Mouse (Mus musculus) MEL (cell line): ENCODE data around the gene Nelfb. TPM values are rescaled to one million over a fixed set of nuclear protein-coding genes. Genes with fewer than 3 reads are reported as not detected.

Experiments
- DNase-seq: peaks from one replicate; pipeline ENCODE4 v3.0.0; 2011; ENCODE audit warnings: low read depth, low spot score
- H3K27ac ChIP-seq: 2 replicates; pipeline ENCODE4 v1.5.1; 2012; ENCODE audit warnings: low read depth, mild to moderate bottlenecking, control low read depth, low read length, moderate library complexity; ENCODE audit not compliant: control insufficient read depth
- H3K27me3 ChIP-seq, 2 experiments: fragments of 150-350 bp in 1 of 2; sonication (generic) in 1 of 2; 2 replicates each; pipeline ENCODE4 v1.6.1; 2012; ENCODE audit warnings: low read length in 2 of 2, mild to moderate bottlenecking in 2 of 2, improper control_type of control experiment in 1 of 2, moderate library complexity in 1 of 2; ENCODE audit not compliant: insufficient read depth in 2 of 2, control insufficient read depth in 1 of 2
- H3K36me3 ChIP-seq, 2 experiments: 2 replicates each; pipeline ENCODE4 v1.6.1; 2012 to 2014; ENCODE audit warnings: low read length in 2 of 2, improper control_type of control experiment in 1 of 2, inconsistent platforms in 1 of 2, mild to moderate bottlenecking in 1 of 2; ENCODE audit not compliant: insufficient read depth in 2 of 2, control insufficient read depth in 1 of 2
- H3K4me1 ChIP-seq, 2 experiments: fragments of 150-350 bp in 1 of 2; sonication (generic) in 1 of 2; 2 replicates each; pipeline ENCODE4 v1.6.1; 2012; ENCODE audit warnings: low read length in 2 of 2, improper control_type of control experiment in 1 of 2, mild to moderate bottlenecking in 1 of 2; ENCODE audit not compliant: insufficient read depth in 2 of 2, control insufficient read depth in 1 of 2
- H3K4me3 ChIP-seq, 2 experiments: fragments of 150-350 bp in 1 of 2; sonication (generic) in 1 of 2; 2 replicates each; pipeline ENCODE4 v1.5.1; 2012; ENCODE audit warnings: low read depth in 2 of 2, low read length in 2 of 2, mild to moderate bottlenecking in 2 of 2, moderate library complexity in 2 of 2, control low read depth in 1 of 2, improper control_type of control experiment in 1 of 2; ENCODE audit not compliant: control insufficient read depth in 1 of 2, insufficient read depth in 1 of 2
- H3K79me2 ChIP-seq: 2 replicates; pipeline ENCODE4 v1.6.1; 2012; ENCODE audit warnings: mild to moderate bottlenecking, low read length, moderate library complexity; ENCODE audit not compliant: control insufficient read depth, poor library complexity, insufficient read depth
- H3K9ac ChIP-seq: 2 replicates; pipeline ENCODE4 v1.6.1; 2012; ENCODE audit warnings: low read depth, mild to moderate bottlenecking, control low read depth, low read length, moderate library complexity; ENCODE audit not compliant: control insufficient read depth, poor library complexity, severe bottlenecking
- H3K9me3 ChIP-seq: fragments of 150-350 bp; sonication (generic); replicated peaks from 2 replicates; pipeline ENCODE4 v1.6.1; 2012; ENCODE audit warnings: mild to moderate bottlenecking, low read length, improper control_type of control experiment, moderate library complexity; ENCODE audit not compliant: insufficient read depth
- BHLHE40 ChIP-seq: IDR thresholded peaks from 2 replicates; pipeline ENCODE4 v1.6.1; 2012; ENCODE audit warnings: low read depth, mild to moderate bottlenecking, inconsistent platforms, low read length, improper control_type of control experiment, borderline replicate concordance
- CHD1 ChIP-seq: IDR thresholded peaks from 2 replicates; pipeline ENCODE4 v1.6.1; 2012; ENCODE audit warnings: low read depth, mild to moderate bottlenecking, inconsistent platforms, low read length, improper control_type of control experiment
- CHD2 ChIP-seq: IDR thresholded peaks from 2 replicates; pipeline ENCODE4 v1.6.1; 2011; ENCODE audit warnings: low read length, improper control_type of control experiment
- ELF1 ChIP-seq: IDR thresholded peaks from 2 replicates; pipeline ENCODE4 v1.6.1; 2014; ENCODE audit warnings: low read depth, mild to moderate bottlenecking, inconsistent platforms, low read length, improper control_type of control experiment, moderate library complexity
- EP300 ChIP-seq, 2 experiments: IDR thresholded peaks; 2 replicates each; pipeline ENCODE4 v1.6.1; 2011; ENCODE audit warnings: improper control_type of control experiment in 2 of 2, low read length in 2 of 2, low read depth in 1 of 2, mild to moderate bottlenecking in 1 of 2
- ETS1 ChIP-seq: IDR thresholded peaks from 2 replicates; pipeline ENCODE4 v1.6.1; 2012; ENCODE audit warnings: low read depth, mild to moderate bottlenecking, inconsistent platforms, low read length, improper control_type of control experiment, moderate library complexity
- GABPA ChIP-seq: IDR thresholded peaks from 2 replicates; pipeline ENCODE4 v1.6.1; 2012; ENCODE audit warnings: low read depth, mild to moderate bottlenecking, inconsistent platforms, low read length, improper control_type of control experiment, moderate library complexity
- GATA1 ChIP-seq: IDR thresholded peaks from 2 replicates; pipeline ENCODE4 v1.6.1; 2011; ENCODE audit warnings: low read depth, low read length, improper control_type of control experiment
- JUND ChIP-seq: IDR thresholded peaks from 2 replicates; pipeline ENCODE4 v1.6.1; 2011; ENCODE audit warnings: low read depth, mild to moderate bottlenecking, improper control_type of control experiment, low read length
- MAX ChIP-seq: IDR thresholded peaks from 2 replicates; pipeline ENCODE4 v1.6.1; 2011; ENCODE audit warnings: low read length, improper control_type of control experiment
- MAZ ChIP-seq: IDR thresholded peaks from 2 replicates; pipeline ENCODE4 v1.6.1; 2012; ENCODE audit warnings: low read depth, mild to moderate bottlenecking, inconsistent platforms, low read length, improper control_type of control experiment
- MEF2A ChIP-seq: IDR thresholded peaks from 2 replicates; pipeline ENCODE4 v1.6.1; 2014; ENCODE audit warnings: low read depth, mild to moderate bottlenecking, inconsistent platforms, low read length, improper control_type of control experiment; ENCODE audit not compliant: poor library complexity, insufficient replicate concordance, severe bottlenecking; ENCODE audit errors: extremely low read depth
- MXI1 ChIP-seq: IDR thresholded peaks from 2 replicates; pipeline ENCODE4 v1.6.1; 2011; ENCODE audit warnings: mild to moderate bottlenecking, low read depth, low read length, improper control_type of control experiment
- MYC ChIP-seq: IDR thresholded peaks from 2 replicates; pipeline ENCODE4 v1.6.1; 2011; ENCODE audit warnings: low read depth, mild to moderate bottlenecking, low read length, improper control_type of control experiment, moderate library complexity
- POLR2A ChIP-seq, 2 experiments: IDR thresholded peaks; 2 replicates each; pipeline ENCODE4 v1.6.1; 2011 to 2012; ENCODE audit warnings: low read length in 2 of 2, mild to moderate bottlenecking in 2 of 2, control low read depth in 1 of 2, improper control_type of control experiment in 1 of 2, low read depth in 1 of 2, moderate library complexity in 1 of 2; ENCODE audit not compliant: control insufficient read depth in 1 of 2, insufficient read depth in 1 of 2, poor library complexity in 1 of 2
- POLR2AphosphoS5 ChIP-seq: IDR thresholded peaks from 2 replicates; pipeline ENCODE4 v1.6.1; 2012; ENCODE audit warnings: low read depth, borderline replicate concordance, mild to moderate bottlenecking, inconsistent platforms, low read length, moderate library complexity, mixed read lengths
- RAD21 ChIP-seq: IDR thresholded peaks from 2 replicates; pipeline ENCODE4 v1.6.1; 2011; ENCODE audit warnings: mild to moderate bottlenecking, low read depth, low read length, improper control_type of control experiment
- RCOR1 ChIP-seq: IDR thresholded peaks from 2 replicates; pipeline ENCODE4 v1.6.1; 2012; ENCODE audit warnings: low read depth, mild to moderate bottlenecking, inconsistent platforms, low read length, improper control_type of control experiment
- SIN3A ChIP-seq: IDR thresholded peaks from 2 replicates; pipeline ENCODE4 v1.6.1; 2012; ENCODE audit warnings: low read length, improper control_type of control experiment, inconsistent platforms
- SMC3 ChIP-seq: IDR thresholded peaks from 2 replicates; pipeline ENCODE4 v1.6.1; 2011; ENCODE audit warnings: low read depth, low read length, improper control_type of control experiment
- TAL1 ChIP-seq: IDR thresholded peaks from 2 replicates; pipeline ENCODE4 v1.6.1; 2012; ENCODE audit warnings: mild to moderate bottlenecking, inconsistent platforms, low read length, moderate library complexity, mixed read lengths
- TBP ChIP-seq: IDR thresholded peaks from 2 replicates; pipeline ENCODE4 v1.8.0; 2011; ENCODE audit warnings: low read depth, low read length, improper control_type of control experiment
- UBTF ChIP-seq: IDR thresholded peaks from 2 replicates; pipeline ENCODE4 v1.6.1; 2012; ENCODE audit warnings: low read depth, mild to moderate bottlenecking, inconsistent platforms, low read length, improper control_type of control experiment, moderate library complexity, borderline replicate concordance; ENCODE audit not compliant: insufficient read depth
- USF2 ChIP-seq, 2 experiments: IDR thresholded peaks; 2 replicates each; pipeline ENCODE4 v1.6.1; 2011 to 2012; ENCODE audit warnings: improper control_type of control experiment in 2 of 2, low read length in 2 of 2, borderline replicate concordance in 1 of 2, inconsistent platforms in 1 of 2, low read depth in 1 of 2, mild to moderate bottlenecking in 1 of 2; ENCODE audit not compliant: insufficient read depth in 1 of 2
- ZC3H11A ChIP-seq: IDR thresholded peaks from 2 replicates; pipeline ENCODE4 v1.6.1; 2012; ENCODE audit warnings: low read depth, mild to moderate bottlenecking, inconsistent platforms, low read length, improper control_type of control experiment
- ZKSCAN1 ChIP-seq: IDR thresholded peaks from 2 replicates; pipeline ENCODE4 v1.6.1; 2012; ENCODE audit warnings: low read depth, mild to moderate bottlenecking, inconsistent platforms, low read length, improper control_type of control experiment, moderate library complexity
- ZMIZ1 ChIP-seq: IDR thresholded peaks from 2 replicates; pipeline ENCODE4 v1.6.1; 2012; ENCODE audit warnings: low read depth, mild to moderate bottlenecking, inconsistent platforms, low read length, improper control_type of control experiment, moderate library complexity
- polyA plus RNA-seq, 2 experiments: library from polyadenylated mRNA; stranded (reverse) in 1 of 2; unstranded in 1 of 2; fragments of >175 nt in 1 of 2; fragments of >200 nt in 1 of 2; gene quantifications; 2 replicates each; pipeline versions ENCODE4 v1.2.1 to v1.2.4; 2012; ENCODE audit warnings: low replicate concordance in 2 of 2, low read depth in 1 of 2; ENCODE audit not compliant: insufficient read length in 2 of 2, insufficient read depth in 1 of 2, missing spikeins in 1 of 2
- total RNA-seq: library from RNA; depleted of rRNA; stranded (reverse); fragments of 300-350 nt; gene quantifications from 2 replicates; pipeline ENCODE4 v1.2.3, GENCODE M21; 2012

Gene Nelfb
- total and polyA plus RNA-seq, 3 experiments = 62.9 to 83.5 TPM; not detected in 1

DNA sequence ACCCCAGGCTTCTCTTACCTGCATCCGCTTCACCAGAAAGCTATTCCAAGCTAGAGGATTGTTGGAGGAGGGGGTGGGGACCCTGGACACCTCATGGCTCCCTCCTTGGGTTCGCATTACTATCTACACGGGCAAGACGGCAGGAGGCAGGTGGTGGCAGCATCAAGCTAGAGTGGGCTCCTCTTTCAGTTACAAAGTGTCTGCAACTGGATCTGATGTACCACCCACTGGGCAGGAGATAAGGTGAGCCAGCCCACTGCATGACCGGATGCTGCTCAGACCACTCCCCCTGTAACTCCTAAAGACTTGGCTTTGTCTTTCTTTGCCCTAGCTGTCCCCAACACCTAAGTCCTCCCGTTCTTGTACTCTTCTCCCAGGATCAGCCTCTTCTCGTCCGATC, 25.3 kb upstream of the Nelfb start, which contains the start of gene Rnf224:
TSS of gene Rnf224 (minus strand) at position 174 of the 400 bp plus-strand sequence.
- Histone ChIP-seq H3K4me3 (no peak within 1 kb of the TSS), H3K9me3 (no peaks in the 10 kb centered on the region), H3K4me1 (peaks cover 6 to 33% of the 10 kb centered on the region in 2 experiments), H3K79me2 (no peaks in the 10 kb centered on the region; the same call in 1 of the 2 replicates), H3K36me3 (peaks cover 0 to 6% of the 10 kb centered on the region in 2 experiments; a peak in 2 of 4 replicates), H3K27me3 (no peaks in the 10 kb centered on the region), H3K9ac (no peak within 1 kb of the TSS), H3K27ac (no peak within 1 kb of the TSS)
- no peak for DNase-seq
- TF ChIP-seq MEF2A (no peak), ZKSCAN1 (no peak), POLR2A (IDR thresholded peaks at IDR 0.05; ENCODE audit: control insufficient read depth in 1 of 2, insufficient read depth in 1 of 2, low read depth in 1 of 2, low read length in 2 of 2, poor library complexity in 1 of 2) (no peak), GATA1 (no peak), MAZ (no peak), SIN3A (no peak), UBTF (no peak), USF2 (IDR thresholded peaks at IDR 0.05; ENCODE audit: borderline replicate concordance in 1 of 2, insufficient read depth in 1 of 2, low read depth in 1 of 2, low read length in 2 of 2) (no peak), ETS1 (no peak), POLR2AphosphoS5 (no peak), GABPA (no peak), RCOR1 (no peak), ELF1 (no peak), CHD1 (no peak), RAD21 (no peak), CHD2 (no peak), MXI1 (no peak), JUND (no peak), ZMIZ1 (no peak)

DNA sequence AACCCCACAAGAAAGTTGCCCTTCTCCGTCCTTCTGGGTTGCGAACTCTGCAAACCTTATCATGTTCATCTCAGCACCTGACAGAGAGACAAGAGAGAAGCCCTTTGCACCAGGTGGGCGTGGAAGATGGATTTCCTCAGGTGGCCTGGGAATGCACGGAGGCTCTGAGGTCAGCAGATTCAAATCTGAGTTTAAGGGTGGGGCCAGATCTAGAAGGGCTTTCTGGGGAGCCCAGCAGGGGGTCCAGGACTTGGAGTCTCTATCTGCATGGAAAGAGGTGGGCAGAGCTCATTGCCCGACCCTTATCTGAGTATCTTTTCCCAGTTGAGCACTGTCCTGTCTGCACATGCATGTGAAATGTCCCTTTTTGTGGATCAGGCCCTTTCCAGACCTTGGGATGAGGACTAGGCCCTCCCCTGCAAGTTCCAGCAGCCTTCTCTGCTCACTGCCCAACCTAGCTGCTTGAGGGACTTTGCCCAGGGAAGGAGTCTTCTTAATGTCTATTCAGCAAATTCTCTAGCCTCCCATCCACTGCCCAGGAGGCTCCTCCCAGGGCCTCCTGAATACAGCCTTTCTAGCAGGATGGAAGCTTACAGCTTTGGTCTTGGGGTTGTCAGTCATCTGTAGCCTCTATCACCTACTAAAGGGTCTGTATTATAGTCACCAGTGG, 23.4 kb upstream of the Nelfb start:
- peaks cover 6 to 26% of the 10 kb centered on the region in 2 experiments for H3K4me1 ChIP-seq
- H3K79me2 ChIP-seq = no peaks in the 10 kb centered on the region
- H3K9ac ChIP-seq = no peak overlapping the region
- no peak overlapping the region for H3K27ac ChIP-seq
- no peaks in the 10 kb centered on the region for H3K9me3 ChIP-seq
- no peaks in the 10 kb centered on the region for H3K27me3 ChIP-seq
- peaks cover 0 to 6% of the 10 kb centered on the region in 2 experiments; a peak in 2 of 4 replicates for H3K36me3 ChIP-seq
- TF ChIP-seq POLR2A (IDR thresholded peaks at IDR 0.05; ENCODE audit: control insufficient read depth in 1 of 2, insufficient read depth in 1 of 2, low read depth in 1 of 2, low read length in 2 of 2, poor library complexity in 1 of 2) = no peak
- TF ChIP-seq TBP = no peak
- TF ChIP-seq MAX = no peak
- TF ChIP-seq ELF1 = no peak
- TF ChIP-seq MAZ = no peak
- TF ChIP-seq EP300 (IDR thresholded peaks at IDR 0.05; ENCODE audit: low read depth in 1 of 2, low read length in 2 of 2) = no peak
- no peak for TF ChIP-seq USF2 (IDR thresholded peaks at IDR 0.05; ENCODE audit: borderline replicate concordance in 1 of 2, insufficient read depth in 1 of 2, low read depth in 1 of 2, low read length in 2 of 2)
- no peak for TF ChIP-seq CHD1
- TF ChIP-seq SMC3 = no peak
- no peak for TF ChIP-seq ZC3H11A
- TF ChIP-seq TAL1 = no peak
- no peak for TF ChIP-seq UBTF
- no peak for TF ChIP-seq MYC
- TF ChIP-seq BHLHE40 = no peak
- no peak for TF ChIP-seq JUND
- no peak for DNase-seq
- no peak overlapping the region for H3K4me3 ChIP-seq
